Mouse (Mus musculus): ENCODE data around the gene Rps7. TPM values are rescaled to one million over a fixed set of nuclear protein-coding genes. Genes with fewer than 3 reads are reported as not detected.

Rps7 gene
- total and polyA plus RNA-seq, 3 experiments = 300 to 2,439 (median 476) TPM

DNA sequence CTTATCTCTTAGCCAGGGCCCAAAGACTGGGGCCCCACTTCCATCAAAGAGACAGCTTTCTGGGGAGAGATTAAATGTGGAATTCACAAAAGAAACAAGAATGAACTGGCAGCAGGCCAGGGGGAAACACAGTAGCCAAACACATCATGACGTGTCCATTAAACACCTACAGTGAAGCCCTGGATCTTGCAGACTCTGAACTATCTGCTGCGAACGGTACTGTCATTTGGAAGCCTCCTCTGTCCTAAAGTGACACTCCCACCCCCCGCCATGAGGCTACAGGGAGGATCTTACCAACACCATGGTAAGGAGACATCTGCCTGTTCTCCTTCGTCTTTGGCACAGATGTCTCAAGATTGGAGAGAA is 13.6 kb downstream of the Rps7 start (continued):
- TF ChIP-seq MAFK (IDR thresholded peaks at IDR 0.05; ENCODE audit: borderline replicate concordance, low read depth, low read length) (no peak), USF2 (IDR thresholded peaks at IDR 0.05; ENCODE audit: borderline replicate concordance in 1 of 2, insufficient read depth in 1 of 2, low read depth in 1 of 2, low read length in 2 of 2) (no peak), TBP (IDR thresholded peaks at IDR 0.05; ENCODE audit: low read depth, low read length) (no peak), MXI1 (IDR thresholded peaks at IDR 0.05; ENCODE audit: low read depth, low read length) (no peak), ZC3H11A (IDR thresholded peaks at IDR 0.05; ENCODE audit: low read depth, low read length) (no peak), KAT2A (conservative IDR thresholded peaks at IDR 0.05; ENCODE audit: low read depth, low read length) (no peak), MAX (IDR thresholded peaks at IDR 0.05; ENCODE audit: low read length) (no peak), MYC (IDR thresholded peaks at IDR 0.05; ENCODE audit: low read depth, low read length) (no peak), CHD2 (IDR thresholded peaks at IDR 0.05; ENCODE audit: low read length) (no peak), EP300 (IDR thresholded peaks at IDR 0.05; ENCODE audit: low read depth in 1 of 2, low read length in 2 of 2) (peak in 1 of 2 experiments; percentile 69; a peak in 3 of 4 replicates), JUND (IDR thresholded peaks at IDR 0.05; ENCODE audit: low read depth, low read length) (no peak), ZNF384 (IDR thresholded peaks at IDR 0.05; ENCODE audit: low read depth, low read length) (no peak), RAD21 (IDR thresholded peaks at IDR 0.05; ENCODE audit: low read depth, low read length) (no peak), HCFC1 (IDR thresholded peaks at IDR 0.05; ENCODE audit: low read depth, low read length) (no peak), NELFE (IDR thresholded peaks at IDR 0.05; ENCODE audit: low read depth, low read length) (no peak), GATA1 (IDR thresholded peaks at IDR 0.05; ENCODE audit: low read depth, low read length) (peak; percentile 57)

- H3K36me3 ChIP-seq (ENCODE audit: control insufficient read depth in 1 of 2, insufficient read depth in 2 of 2, low read length in 2 of 2) = peaks cover 0 to 23% of the 10 kb centered on the region in 2 experiments; a peak in 2 of 4 replicates
- H3K4me3 ChIP-seq (ENCODE audit: control insufficient read depth in 1 of 2, insufficient read depth in 1 of 2, low read depth in 2 of 2, low read length in 2 of 2) = peak overlapping the region in 1 of 2 experiments; percentile 0; a peak in 2 of 4 replicates
- no peak for TF ChIP-seq ELF1 (IDR thresholded peaks at IDR 0.05; ENCODE audit: low read depth, low read length)
- no peak for TF ChIP-seq HCFC1 (IDR thresholded peaks at IDR 0.05; ENCODE audit: low read depth, low read length)
- no peak for TF ChIP-seq TCF12 (IDR thresholded peaks at IDR 0.05; ENCODE audit: low read depth, low read length)
- TF ChIP-seq SMC3 (IDR thresholded peaks at IDR 0.05; ENCODE audit: low read depth, low read length) = no peak
- no peak for TF ChIP-seq MEF2A (IDR thresholded peaks at IDR 0.05; ENCODE audit: extremely low read depth, insufficient replicate concordance, low read depth, low read length, poor library complexity, severe bottlenecking)
- no peak for TF ChIP-seq TAL1 (IDR thresholded peaks at IDR 0.05; ENCODE audit: low read length)
- no peak for TF ChIP-seq ETS1 (IDR thresholded peaks at IDR 0.05; ENCODE audit: low read depth, low read length)
- H3K79me2 ChIP-seq (ENCODE audit: control insufficient read depth, insufficient read depth, low read length, poor library complexity) = no peaks in the 10 kb centered on the region
- no peak overlapping the region for H3K27ac ChIP-seq (ENCODE audit: control insufficient read depth, low read depth, low read length)
- peak overlapping the region; percentile 9 for H3K9ac ChIP-seq (ENCODE audit: control insufficient read depth, low read depth, low read length, poor library complexity, severe bottlenecking)
- peaks cover 2 to 66% of the 10 kb centered on the region in 2 experiments; a peak in 3 of 4 replicates for H3K4me1 ChIP-seq (ENCODE audit: control insufficient read depth in 1 of 2, insufficient read depth in 2 of 2, low read length in 2 of 2)
- DNase-seq (ENCODE audit: low read depth, low spot score) = no peak
- no peaks in the 10 kb centered on the region for H3K27me3 ChIP-seq (ENCODE audit: control insufficient read depth in 1 of 2, insufficient read depth in 2 of 2, low read length in 2 of 2)
- H3K9me3 ChIP-seq (replicated peaks; ENCODE audit: insufficient read depth, low read length) = no peaks in the 10 kb centered on the region
Measured at GRCm38 (mm10) chr12:28621451-28622166, 14.1 kb downstream of the Rps7 start.
